Mouse (Mus musculus) G1E (cell line): ENCODE results near the gene Mtus2.

ENCODE experiments used
- CTCF ChIP-seq: IDR thresholded peaks from 2 replicates; pipeline ENCODE4 v1.5.1; 2012; ENCODE audit warnings: low read depth, low read length, inconsistent platforms, mixed read lengths
- GATA1 ChIP-seq: IDR thresholded peaks from 2 replicates; pipeline ENCODE4 v1.6.1; 2012; ENCODE audit warnings: borderline replicate concordance, low read length, inconsistent platforms, mixed read lengths
- GATA2 ChIP-seq: IDR thresholded peaks from 2 replicates; pipeline ENCODE4 v1.6.1; 2012; ENCODE audit warnings: low read depth, low read length, inconsistent platforms, borderline replicate concordance
- POLR2AphosphoS5 ChIP-seq: IDR thresholded peaks from 2 replicates; pipeline ENCODE4 v1.6.1; 2012; ENCODE audit warnings: low read depth, low read length, inconsistent platforms; ENCODE audit not compliant: insufficient replicate concordance
- TAL1 ChIP-seq: conservative IDR thresholded peaks from 2 replicates; pipeline ENCODE4 v1.6.1; 2012; ENCODE audit warnings: low read depth, low read length, inconsistent platforms, mixed read lengths

- TF ChIP-seq CTCF: no peak
- no peak for TF ChIP-seq TAL1
- TF ChIP-seq GATA1: no peak
- no peak for TF ChIP-seq POLR2AphosphoS5
- TF ChIP-seq GATA2: no peak
Observed at GRCm38 (mm10) chr5:148348153-148348552, 391.0 kb downstream of the Mtus2 start.
